Mouse (Mus musculus) lung, embryonic 14.5 days (tissue): ENCODE measurements around the gene Dynlt1f. TPM values are rescaled to one million over a fixed set of nuclear protein-coding genes. Genes with fewer than 3 reads are reported as not detected.
A peak's percentile ranks its signal among the peaks of the same experiment; 100 is the strongest.
"Not testable (repeated sequence)": the region's sequence is repeated elsewhere in the genome, so short reads cannot be mapped to it uniquely, and the experiment has no call there.

Source experiments
- ATAC-seq: fragments of 200-750 bp; cut with Nextera tagmentation; 2 replicates; pipeline ENCODE4 v1.8.0; 2017; ENCODE audit warnings: mild to moderate bottlenecking, moderate TSS enrichment, moderate library complexity; ENCODE audit not compliant: insufficient read depth
- DNase-seq: peaks from one replicate; pipeline ENCODE4 v3.0.0-alpha.2; 2015
- H3K27ac ChIP-seq: fragments of 300-500 bp; sonication (generic); 2 replicates; pipeline ENCODE4 v1.5.1; 2014; ENCODE audit warnings: low read depth, mild to moderate bottlenecking, moderate library complexity
- H3K27me3 ChIP-seq: fragments of 300-500 bp; sonication (generic); 2 replicates; pipeline ENCODE4 v1.6.1; 2014; ENCODE audit warnings: low read length, control low read depth; ENCODE audit not compliant: insufficient read depth
- H3K36me3 ChIP-seq: fragments of 300-500 bp; sonication (generic); 2 replicates; pipeline ENCODE4 v1.6.1; 2014; ENCODE audit warnings: control low read depth; ENCODE audit not compliant: insufficient read depth
- H3K4me1 ChIP-seq: fragments of 300-500 bp; sonication (generic); 2 replicates; pipeline ENCODE4 v1.6.1; 2014; ENCODE audit warnings: antibody characterized with exemption, control low read depth; ENCODE audit not compliant: insufficient read depth
- H3K4me2 ChIP-seq: fragments of 300-500 bp; sonication (generic); 2 replicates; pipeline ENCODE4 v1.6.1; 2014; ENCODE audit warnings: mild to moderate bottlenecking
- H3K4me3 ChIP-seq: fragments of 300-500 bp; sonication (generic); 2 replicates; pipeline ENCODE4 v1.5.1; 2014; ENCODE audit warnings: low read depth, low read length
- H3K9ac ChIP-seq: fragments of 300-500 bp; sonication (generic); 2 replicates; pipeline ENCODE4 v1.6.1; 2014
- H3K9me3 ChIP-seq: fragments of 300-500 bp; sonication (generic); 2 replicates; pipeline ENCODE4 v1.6.1; 2016; ENCODE audit warnings: low read depth, low read length, control low read depth
- CTCF ChIP-seq: IDR thresholded peaks from 2 replicates; pipeline ENCODE4 v1.5.1; 2016; ENCODE audit warnings: antibody characterized with exemption, low read depth
- WGBS: fragments of 180-500 bp; shearing (Covaris S2); extraction: QIAGEN DNeasy Blood & Tissue Kit; methylation state at CpG from one replicate; pipeline ENCODE4 v1.1.7; 2014; 5-methylcytosine and 5-hydroxymethylcytosine counted together
- polyA plus RNA-seq: library from polyadenylated mRNA; unstranded; fragments of >200 nt; fragmentation: Nextera tagmentation; extraction: Ambion mirVana; gene quantifications from 2 replicates; pipeline ENCODE4 v1.2.1, GENCODE M21; 2014

Dynlt1f gene
- polyA plus RNA-seq = 317 and 324 TPM in 2 replicates

DNA sequence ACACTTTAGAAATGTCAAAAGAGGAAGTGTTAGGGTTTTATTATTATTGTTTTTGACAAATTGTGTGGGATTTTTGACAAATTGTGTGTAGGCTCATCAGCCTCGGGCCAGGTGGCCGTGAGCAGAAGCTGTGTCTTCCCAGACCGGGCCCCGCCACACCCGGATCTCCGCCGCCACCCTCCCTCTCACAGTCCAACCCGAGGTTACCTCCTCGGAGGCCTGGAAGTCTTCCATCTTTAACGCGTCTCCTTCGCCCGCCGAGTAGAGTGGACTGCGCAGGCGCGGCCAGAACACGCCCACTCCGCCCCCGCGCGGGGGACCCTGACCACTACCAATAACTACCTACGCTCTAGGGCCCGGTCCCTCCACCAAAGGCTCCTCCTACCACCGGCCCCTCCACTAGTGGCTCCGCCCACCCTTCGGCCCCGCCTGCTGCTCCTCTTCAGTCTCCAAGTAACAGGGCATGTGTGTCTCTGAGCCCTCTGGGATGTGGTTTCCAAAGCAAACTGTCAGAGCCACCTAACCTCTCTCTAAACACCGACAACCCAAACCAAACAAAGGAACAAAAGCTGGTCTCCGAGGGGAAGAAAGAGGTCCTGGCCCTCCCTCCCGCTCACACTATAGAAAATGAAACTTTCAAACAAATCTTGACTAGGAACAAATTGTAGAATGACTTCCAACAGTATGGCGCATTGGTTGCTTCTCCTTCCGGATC, at the start of gene Dynlt1f:
Gene Dynlt1f, minus strand, starts transcription at position 334 of the 715 bp plus-strand sequence.
- not testable (repeated sequence) for H3K36me3 ChIP-seq, H3K9me3 ChIP-seq, H3K4me1 ChIP-seq, H3K27me3 ChIP-seq
- H3K9ac ChIP-seq = peak within 1 kb of the TSS; percentile 60
- ATAC-seq (peak; percentile 96), DNase-seq (peak; percentile 46)
- H3K4me2 ChIP-seq = peak within 1 kb of the TSS; percentile 56
- peak within 1 kb of the TSS; percentile 81 for H3K27ac ChIP-seq
- under 1% methylated on average over 21 of the region's 33 CpGs for WGBS
- peak within 1 kb of the TSS; percentile 47 for H3K4me3 ChIP-seq

DNA sequence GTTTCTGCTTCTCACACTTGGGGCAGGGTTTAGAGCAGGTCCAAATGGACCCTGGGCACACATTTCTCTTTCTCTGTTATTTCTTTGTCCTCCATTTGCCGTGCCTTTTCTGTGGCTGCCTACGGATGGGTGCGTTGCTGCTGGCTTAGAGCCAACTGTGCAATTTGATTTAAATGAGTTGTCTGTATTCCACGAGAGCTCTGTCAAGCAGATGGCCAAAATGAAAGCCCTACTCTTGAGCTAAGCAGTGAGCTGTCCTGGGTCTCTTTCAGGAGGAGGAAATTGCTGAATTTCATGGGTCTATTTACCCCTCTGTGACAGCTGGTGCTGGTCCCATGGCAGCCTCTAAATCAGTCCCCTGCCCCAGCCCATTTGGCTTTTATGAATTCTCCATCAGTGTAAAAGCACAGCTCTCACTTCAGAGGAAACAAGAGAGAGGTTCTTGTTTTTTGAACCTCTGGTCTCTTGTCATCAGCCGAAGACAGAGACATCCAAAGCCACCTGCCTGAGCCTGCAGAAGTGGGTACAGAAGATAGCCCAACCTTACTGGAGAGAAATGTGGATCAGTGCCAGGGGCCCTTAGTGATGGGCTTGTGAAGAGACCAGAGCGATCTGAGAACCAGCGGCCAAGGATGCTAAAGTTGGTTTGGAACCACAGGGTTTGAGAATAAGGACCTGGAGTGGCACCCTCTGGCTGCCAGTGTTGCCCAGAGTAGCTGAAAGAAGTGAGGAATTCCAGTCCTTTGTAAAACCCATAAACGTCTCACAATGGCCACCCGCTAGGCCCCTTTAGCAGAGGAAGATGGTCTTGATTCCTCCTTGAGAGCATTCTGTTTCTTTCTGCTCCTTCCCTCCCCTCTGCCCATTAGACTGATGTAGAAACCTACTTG, 47.9 kb upstream of the Dynlt1f start:
- H3K27me3 ChIP-seq, H3K9ac ChIP-seq, H3K27ac ChIP-seq, H3K4me1 ChIP-seq, H3K36me3 ChIP-seq, H3K4me3 ChIP-seq, H3K4me2 ChIP-seq, H3K9me3 ChIP-seq: not testable (repeated sequence)
- DNase-seq (peak; percentile 11), ATAC-seq (peak; percentile 72; the same call in 1 of the 2 replicates)
- WGBS = 56% methylated on average over 7 of the region's 9 CpGs

- WGBS = 41% methylated on average over 2 of the region's 8 CpGs
- not testable (repeated sequence) for H3K27me3 ChIP-seq, H3K4me1 ChIP-seq, H3K9ac ChIP-seq, H3K4me2 ChIP-seq, H3K36me3 ChIP-seq, H3K27ac ChIP-seq, DNase-seq, H3K9me3 ChIP-seq, H3K4me3 ChIP-seq
- ATAC-seq = peak; percentile 53; the same call in 1 of the 2 replicates
These were observed 47.0 kb upstream of the Dynlt1f start for GRCm38 (mm10) chr17:6702625-6703221.

DNA sequence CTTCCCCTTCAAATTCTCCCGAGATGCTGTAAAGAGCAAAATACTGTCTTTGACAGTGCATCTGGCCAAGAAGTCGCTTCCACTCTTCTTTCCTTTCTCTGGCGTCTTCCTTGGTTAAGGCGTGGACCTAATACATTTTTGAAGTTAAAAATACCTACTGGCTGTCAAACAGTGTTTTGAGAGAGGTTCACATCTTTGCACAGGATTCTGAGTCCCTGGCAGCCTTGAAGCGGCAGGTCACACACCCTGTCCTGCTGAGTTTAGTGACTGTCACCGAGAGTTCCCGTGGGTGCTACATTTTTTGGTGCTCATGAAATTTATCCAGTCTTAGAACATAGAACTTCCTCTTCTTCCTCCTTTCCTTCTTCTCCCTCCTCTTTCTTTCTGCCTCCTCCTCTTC, 44.4 kb upstream of the Dynlt1f start:
- ATAC-seq = not testable (repeated sequence)

DNA sequence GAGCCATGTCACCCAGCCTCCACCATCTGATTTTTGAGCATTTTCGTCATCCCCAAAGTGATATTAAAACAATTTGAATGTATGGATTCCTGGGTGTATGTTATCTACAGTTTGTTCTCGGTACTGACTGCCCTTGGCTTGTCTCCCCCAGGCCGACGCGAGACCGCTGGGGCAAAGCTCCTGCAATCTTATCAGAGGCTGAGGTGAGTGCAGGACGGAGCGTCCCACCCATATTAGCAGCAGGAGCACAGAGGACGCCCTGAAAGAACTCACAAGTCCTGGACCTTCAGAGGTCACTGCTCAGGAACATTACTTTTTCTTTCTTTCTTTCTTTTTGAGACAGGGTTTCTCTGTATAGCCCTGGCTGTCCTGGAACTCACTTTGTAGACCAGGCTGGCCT, 43.8 kb upstream of the Dynlt1f start:
- not testable (repeated sequence) for H3K27me3 ChIP-seq, H3K4me1 ChIP-seq, H3K4me2 ChIP-seq, H3K9me3 ChIP-seq, H3K4me3 ChIP-seq, H3K36me3 ChIP-seq, ATAC-seq, H3K9ac ChIP-seq, H3K27ac ChIP-seq, DNase-seq
- 72% methylated on average over 8 of the region's 9 CpGs for WGBS

More for the DNA sequence above, 44.4 kb upstream of the Dynlt1f start:
- not testable (repeated sequence) for H3K4me2 ChIP-seq, H3K27ac ChIP-seq, H3K27me3 ChIP-seq, H3K4me3 ChIP-seq, DNase-seq, H3K36me3 ChIP-seq, H3K4me1 ChIP-seq, H3K9me3 ChIP-seq, H3K9ac ChIP-seq
- 72% methylated on average over 3 of the region's 7 CpGs for WGBS

GRCm38 (mm10) chr17:6697224-6697775, 41.6 kb upstream of the Dynlt1f start:
- not testable (repeated sequence) for H3K36me3 ChIP-seq, H3K4me1 ChIP-seq, H3K27ac ChIP-seq, H3K4me3 ChIP-seq, H3K9me3 ChIP-seq, H3K27me3 ChIP-seq, H3K9ac ChIP-seq, H3K4me2 ChIP-seq
- ATAC-seq = peak; percentile 76
- 51% methylated on average over 2 of the region's 4 CpGs for WGBS
- peak; percentile 58 for DNase-seq
- TF ChIP-seq CTCF = peak; percentile 70

- WGBS = 47% methylated on average over 8 of the region's 8 CpGs
These were observed 40.8 kb upstream of the Dynlt1f start for GRCm38 (mm10) chr17:6696521-6696920.

DNA sequence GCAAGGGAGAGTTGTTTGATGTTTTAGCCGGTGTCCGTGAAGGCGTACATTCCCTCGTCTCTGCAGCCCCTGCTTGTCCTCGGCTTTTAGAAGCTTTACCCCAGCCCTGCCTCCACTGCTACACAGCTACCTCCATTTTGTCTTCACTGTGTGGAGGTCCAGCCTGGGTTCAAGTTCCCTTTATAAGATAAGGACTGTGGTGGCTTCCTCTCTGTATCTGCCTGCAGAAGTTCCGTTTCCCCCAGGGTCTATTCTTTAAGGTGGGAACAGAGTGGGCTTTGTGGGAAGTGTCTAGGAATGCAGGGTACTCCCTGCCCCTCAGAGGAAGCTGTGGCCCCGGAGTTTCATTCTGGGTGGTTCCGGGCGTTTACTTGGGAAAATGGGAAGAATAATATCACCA, 40.0 kb upstream of the Dynlt1f start:
- not testable (repeated sequence) for H3K9ac ChIP-seq, H3K27me3 ChIP-seq, H3K27ac ChIP-seq, DNase-seq, H3K4me2 ChIP-seq, H3K36me3 ChIP-seq, H3K9me3 ChIP-seq, H3K4me1 ChIP-seq, H3K4me3 ChIP-seq, ATAC-seq
- 66% methylated on average over 9 of the region's 9 CpGs for WGBS

More at GRCm38 (mm10) chr17:6696521-6696920, 40.8 kb upstream of the Dynlt1f start:
- not testable (repeated sequence) for H3K4me1 ChIP-seq, H3K4me2 ChIP-seq, DNase-seq, H3K36me3 ChIP-seq, H3K27me3 ChIP-seq, ATAC-seq, H3K4me3 ChIP-seq, H3K9ac ChIP-seq, H3K27ac ChIP-seq, H3K9me3 ChIP-seq
